Mouse (Mus musculus): ENCODE results near the gene Rrp15.

The Rrp15 gene

DNA sequence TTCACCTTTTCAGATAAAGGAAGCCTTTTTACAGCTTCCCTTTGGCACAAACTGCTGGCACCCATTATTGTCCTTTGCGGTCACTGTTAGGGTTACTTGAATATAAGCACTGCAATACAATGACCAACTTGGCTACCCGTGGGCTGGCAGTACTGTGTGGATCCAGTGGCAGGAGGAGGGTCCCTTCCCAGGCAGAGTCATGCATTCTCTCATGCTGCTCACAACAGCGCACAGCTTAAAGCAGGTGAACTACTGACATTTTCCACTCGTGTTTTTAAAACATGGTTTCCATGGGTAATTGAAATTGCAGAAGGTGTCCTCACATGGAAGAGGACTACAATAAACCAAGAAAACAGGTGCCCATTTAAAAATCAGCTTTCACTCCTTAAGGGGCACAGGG, 34.9 kb downstream of the Rrp15 start:
- DNase-seq (ENCODE audit: low spot score) = no peak

- no peak for DNase-seq (ENCODE audit: low spot score)
These were observed 36.2 kb downstream of the Rrp15 start for GRCm38 (mm10) chr1:186712802-186713471.

DNA sequence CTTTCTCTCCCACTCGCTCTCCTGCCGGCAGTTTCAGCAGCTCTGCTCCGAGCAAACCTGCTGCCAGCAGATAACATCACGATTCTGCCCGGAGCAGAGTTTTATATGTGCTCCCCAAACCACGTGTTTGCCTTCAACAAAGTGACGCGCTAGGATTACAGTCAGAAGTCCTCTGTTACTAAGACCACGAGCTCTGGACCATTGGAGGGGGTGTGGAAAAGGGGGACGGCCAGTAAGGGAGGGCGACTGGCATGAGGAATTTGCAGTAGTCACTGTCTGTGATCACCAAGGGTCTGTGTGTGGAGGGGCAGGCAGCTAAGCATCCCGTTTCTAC, 43.3 kb downstream of the Rrp15 start, which contains the start of gene Tgfb2:
Gene Tgfb2 (minus strand): TSS at position 75 of the 334 bp plus-strand sequence.
- no peak for DNase-seq (ENCODE audit: low spot score)

GRCm38 (mm10) chr1:186705203-186705914, 43.8 kb downstream of the Rrp15 start:
- DNase-seq (ENCODE audit: low spot score) = no peak

DNA sequence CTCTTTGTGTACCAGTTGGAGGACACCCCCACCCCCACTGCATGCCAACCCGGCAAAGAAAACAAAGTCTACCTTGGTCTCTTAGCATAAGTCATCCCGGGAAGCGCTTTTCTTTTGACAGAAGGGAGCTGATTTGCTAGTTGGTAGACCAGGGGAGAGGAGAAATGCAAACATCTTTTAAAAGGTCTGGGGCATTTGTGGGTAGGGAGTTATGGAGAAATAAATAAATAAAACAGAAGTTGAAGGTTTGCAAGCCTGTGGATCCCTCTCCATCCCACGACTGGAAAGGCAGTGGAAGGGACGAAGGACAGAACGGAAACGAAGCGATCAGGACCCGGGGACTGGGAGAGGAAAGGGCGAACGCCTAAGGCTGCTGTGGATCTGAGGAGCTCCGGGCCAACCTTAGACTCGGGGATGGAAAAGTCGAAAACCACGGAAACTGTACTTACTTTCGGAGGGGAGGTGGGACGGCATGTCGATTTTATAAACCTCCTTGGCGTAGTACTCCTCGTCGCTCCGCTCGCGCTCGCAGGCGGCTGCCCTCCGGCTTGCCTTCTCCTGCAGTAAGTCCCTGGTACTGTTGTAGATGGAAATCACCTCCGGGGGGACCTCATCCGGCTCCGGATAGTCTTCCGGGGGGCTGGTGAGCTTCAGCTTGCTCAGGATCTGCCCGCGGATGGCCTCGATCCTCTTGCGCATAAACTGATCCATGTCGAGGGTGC, 45.0 kb downstream of the Rrp15 start:
- DNase-seq (ENCODE audit: low spot score) = no peak

DNA sequence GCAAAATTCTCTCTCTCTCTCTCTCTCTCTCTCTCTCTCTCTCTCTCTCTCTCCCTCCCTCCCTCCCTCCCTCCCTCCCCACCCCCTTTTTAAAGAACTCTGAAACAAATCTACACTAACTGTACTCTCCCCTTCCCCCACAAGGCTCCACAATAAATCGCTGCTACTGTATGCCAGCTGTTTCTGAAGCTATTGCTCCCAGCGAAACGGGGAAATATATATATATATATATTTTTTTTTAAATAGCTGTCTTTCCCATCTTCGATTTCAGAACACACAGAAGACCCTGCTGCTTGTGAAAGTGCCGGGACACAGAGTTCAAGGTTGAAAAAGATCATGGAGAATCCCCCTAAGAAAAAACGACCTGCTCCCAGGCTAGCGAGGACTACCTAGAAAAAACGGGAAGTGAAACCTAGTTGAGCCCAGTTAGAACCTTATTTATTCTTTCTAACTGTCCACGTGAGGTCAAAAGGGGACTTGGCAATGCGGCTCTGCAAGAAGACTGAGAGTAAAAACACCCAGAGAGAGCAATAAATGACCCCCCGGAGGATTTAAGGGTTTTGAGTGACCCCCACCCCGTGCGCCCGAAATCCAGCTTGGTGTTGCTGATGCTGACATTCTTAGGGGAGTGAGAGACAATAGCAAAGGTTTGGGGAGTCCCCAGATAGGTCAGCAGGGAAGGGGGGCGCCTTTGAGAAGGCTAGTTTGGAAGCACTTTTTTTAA, 45.7 kb downstream of the Rrp15 start:
- DNase-seq (ENCODE audit: low spot score) = no peak

DNA sequence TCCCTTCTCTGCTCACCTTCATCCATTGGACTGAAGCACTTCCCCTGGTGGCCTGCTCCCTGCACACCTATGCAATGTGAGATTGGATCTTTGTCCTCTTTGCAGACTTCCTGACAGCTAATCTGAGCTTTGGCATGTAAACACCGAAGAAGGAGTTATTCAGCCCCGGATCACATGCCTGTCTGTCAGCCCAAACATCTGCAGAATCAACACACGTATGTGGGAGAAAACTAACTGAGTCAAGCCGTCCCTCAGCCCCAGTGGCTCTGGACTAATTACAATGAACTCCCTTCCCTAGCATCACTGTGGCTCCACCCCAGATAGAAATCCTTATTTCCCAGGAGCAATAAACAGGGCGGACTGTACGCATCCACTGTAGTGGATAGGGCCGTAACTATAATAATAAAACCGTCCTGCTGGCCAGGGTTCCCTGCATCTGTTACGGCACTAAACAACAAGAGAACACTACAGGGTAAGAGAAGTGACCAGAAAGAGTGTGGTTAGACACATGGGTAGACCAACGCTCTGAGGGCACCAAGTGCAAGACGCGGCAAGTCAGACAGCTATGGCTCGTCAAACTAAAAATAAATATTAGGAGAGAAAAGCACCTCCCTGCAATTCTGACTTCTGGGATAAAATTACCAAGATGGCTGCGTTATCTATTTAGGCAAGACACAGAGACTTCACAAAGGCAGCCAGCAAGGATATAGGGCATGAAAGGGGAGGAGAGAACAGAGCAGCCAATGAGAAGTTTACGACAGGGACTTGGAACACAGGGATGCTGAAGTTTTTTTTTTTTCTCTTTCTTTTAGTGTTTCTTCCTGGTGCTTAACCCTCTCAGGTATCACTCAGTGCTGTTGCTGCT, 46.5 kb downstream of the Rrp15 start:
- no peak for DNase-seq (ENCODE audit: low spot score)

GRCm38 (mm10) chr1:186701206-186701905, 47.8 kb downstream of the Rrp15 start:
- DNase-seq (ENCODE audit: low spot score) = no peak

DNA sequence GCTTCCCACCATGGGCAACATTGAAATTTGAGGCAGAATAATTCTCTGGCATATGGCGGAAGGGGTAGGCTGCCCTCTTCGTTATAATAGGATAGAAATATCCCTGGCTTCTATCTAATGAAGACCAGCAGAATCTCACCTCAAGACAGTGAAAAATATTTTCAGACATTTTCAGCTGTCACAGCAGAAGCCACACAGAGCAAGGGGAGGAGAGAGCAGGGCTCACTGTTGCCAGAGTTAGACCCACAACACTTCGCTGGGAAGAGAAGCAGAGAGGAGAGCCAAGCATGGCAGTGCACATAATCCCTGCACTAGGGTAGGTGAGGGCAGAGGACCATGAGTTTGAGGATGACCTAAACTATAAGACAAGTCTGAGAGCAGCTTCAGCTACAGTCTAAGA, 48.7 kb downstream of the Rrp15 start:
- no peak for DNase-seq (ENCODE audit: low spot score)

DNA sequence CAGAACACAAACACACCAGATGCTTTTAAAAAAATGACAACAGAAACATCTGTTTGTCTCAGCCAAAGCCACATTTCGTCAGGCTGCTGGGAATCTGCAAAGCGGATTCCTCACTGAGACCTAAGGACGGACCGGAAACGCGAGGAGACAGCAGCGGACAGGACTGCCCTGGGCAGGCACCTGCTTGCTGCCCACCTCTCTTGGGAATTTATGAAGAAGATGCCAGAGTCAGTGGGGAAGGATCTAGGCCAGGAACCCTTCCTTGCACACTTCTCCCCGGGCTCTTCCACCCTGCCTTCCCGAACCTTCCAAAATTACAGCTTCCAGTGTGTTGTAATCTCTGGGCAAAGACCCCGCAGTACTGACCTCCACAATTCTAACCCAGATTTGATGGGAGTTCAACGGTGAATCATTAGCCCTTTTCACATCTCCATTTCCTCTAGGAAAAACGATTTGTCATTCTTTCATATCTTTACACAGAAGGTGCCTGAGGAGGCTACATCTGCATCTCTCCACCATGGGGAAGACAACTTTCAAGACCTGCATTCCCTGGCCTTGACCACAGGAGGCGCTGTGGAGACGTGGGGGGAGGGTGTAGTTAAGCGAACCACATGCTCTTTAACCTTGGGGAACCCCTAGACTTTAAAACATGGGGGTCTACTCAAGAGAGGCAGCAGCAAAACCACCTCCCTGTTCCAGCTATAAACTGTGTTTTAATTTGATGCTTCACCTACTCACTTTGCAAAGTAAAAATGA, 50.4 kb downstream of the Rrp15 start:
- no peak for DNase-seq (ENCODE audit: low spot score)

DNA sequence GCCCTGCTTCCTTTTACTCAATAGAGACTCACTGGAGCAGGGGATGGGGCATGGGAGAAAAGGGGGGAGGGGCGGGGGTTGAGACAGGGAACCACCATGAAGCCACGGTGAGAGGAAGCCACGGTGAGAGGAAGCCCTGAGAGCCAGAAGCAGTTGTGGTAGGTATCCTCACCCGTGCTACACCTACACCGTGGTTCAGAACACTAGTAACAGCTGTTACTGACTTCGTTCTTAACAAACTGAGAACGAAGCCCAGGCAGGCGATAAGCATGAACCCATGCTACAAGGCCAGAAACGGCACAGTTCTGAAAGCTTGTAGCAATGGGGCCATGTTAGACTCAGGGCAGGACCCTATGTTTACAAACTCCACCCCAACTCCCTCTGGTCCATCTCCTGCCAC, 52.9 kb downstream of the Rrp15 start:
- DNase-seq (ENCODE audit: low spot score) = no peak

- DNase-seq (ENCODE audit: low spot score) = no peak
These were observed 53.8 kb downstream of the Rrp15 start for GRCm38 (mm10) chr1:186695361-186695760.

DNA sequence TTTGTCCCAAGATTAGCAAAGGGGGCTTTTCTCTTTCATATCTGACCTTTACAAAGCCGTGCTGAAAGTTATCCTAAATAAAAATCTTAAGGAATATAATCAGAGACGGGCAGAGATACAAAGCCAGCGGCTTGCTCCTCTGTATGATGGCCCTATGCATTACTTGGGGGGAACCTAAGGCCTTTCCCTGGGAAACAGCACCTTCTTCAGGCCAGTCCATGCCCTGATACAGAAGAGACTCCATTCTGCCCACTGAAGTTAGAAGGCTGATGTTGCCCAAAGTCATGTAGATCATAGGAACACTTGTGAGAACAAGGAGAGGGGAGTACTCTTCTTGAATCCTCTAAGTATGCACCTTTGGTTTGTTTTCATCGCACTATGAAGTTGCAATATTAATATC, 56.8 kb downstream of the Rrp15 start:
- no peak for DNase-seq (ENCODE audit: low spot score)

DNA sequence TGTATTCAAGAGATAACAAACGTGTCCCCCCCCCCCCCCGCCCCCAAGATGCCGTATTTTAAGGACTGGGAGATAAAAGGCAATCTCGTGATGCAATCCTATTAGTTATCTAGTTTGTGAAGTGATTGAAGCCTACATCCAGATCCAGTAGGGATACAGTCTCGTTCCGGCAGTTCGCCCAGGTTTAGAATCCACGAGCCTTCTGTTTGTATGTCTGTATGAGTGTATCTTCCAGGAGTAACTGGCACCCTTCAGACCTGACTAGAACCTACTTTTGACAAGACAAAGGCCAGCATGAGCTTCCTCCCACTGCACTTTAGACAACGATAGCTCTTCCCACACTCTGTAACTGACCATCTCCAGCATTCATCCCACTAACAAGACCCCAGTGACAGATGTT, 57.5 kb downstream of the Rrp15 start:
- no peak for DNase-seq (ENCODE audit: low spot score)

- DNase-seq (ENCODE audit: low spot score) = no peak
These were observed 65.1 kb downstream of the Rrp15 start for GRCm38 (mm10) chr1:186684041-186684440.

DNA sequence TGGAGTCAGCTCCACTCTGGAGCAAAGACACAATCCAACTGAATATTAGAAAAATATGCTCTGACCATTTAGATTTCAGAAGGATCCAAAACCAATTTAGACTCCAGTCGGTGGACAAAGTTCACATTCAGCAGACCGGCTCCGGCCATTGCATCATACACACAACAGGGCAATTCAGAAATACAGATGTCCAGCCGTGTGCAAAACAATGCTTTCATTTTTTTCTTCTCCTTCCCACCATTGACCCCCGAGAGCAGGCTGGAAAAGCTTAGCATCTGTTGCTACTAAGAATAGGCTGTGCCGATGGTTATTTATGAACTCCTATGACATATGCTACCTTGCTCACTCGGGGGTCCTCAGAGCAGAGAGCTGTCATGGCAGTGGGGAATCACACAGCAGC, 66.6 kb downstream of the Rrp15 start:
- no peak for DNase-seq (ENCODE audit: low spot score)

DNA sequence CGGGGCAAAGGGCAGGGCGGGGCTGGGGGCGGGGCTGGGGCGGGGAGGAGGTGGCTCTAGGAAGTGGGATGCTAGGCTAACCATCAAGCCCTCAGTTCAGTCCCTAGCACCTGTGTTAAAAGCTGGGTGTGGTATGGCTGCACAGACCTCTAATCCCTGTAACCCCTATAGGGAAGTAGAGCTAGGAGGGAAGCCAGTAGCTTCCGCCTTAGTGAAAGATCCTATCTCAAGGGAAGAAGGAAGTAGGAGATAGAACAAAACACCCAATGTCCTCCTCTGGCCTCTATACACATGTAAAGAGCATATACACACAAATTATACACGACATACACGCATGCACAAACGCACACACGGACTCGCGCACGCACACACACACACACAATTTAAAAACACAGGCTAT, 71.5 kb downstream of the Rrp15 start:
- DNase-seq (ENCODE audit: low spot score) = no peak

GRCm38 (mm10) chr1:186676199-186676598, 73.0 kb downstream of the Rrp15 start:
- no peak for DNase-seq (ENCODE audit: low spot score)

DNA sequence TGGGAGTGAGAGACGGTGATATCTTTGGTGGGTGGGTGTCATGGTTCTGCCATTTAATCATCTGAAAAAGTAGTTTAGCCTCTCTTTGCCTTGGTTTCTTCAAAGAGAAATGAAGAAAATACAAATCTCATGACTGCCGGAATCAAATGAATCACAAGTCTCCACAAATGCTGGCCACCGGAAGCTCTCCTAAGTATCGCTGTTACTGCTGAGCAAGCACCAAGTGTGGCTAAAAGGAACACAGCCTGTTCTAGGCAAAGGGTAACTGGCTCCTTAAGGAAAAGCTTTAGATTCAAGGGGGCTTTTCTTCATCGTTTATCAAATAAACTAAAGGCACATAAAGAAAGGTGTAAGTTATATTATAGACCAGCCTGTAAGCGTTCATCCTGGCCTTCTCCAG, 73.9 kb downstream of the Rrp15 start:
- no peak for DNase-seq (ENCODE audit: low spot score)

- no peak for DNase-seq (ENCODE audit: low spot score)
These were observed 74.5 kb downstream of the Rrp15 start for GRCm38 (mm10) chr1:186674621-186675020.
